Mouse (Mus musculus) cerebellum, adult 2 months (tissue): ENCODE measurements at regions not wholly inside any gene's neighbourhood (a gene's known extent, or its start where the extent isn't known, plus 50 kb on each side); places are given as distances from the start of the nearest gene placed in this dataset.

Experiments used
- DNase-seq, 2 experiments: peaks; one replicate each; pipeline ENCODE4 v3.0.0; 2021
- H3K27ac ChIP-seq: fragments of 200-500 bp; 2 replicates; pipeline ENCODE4 v1.5.1; 2012; ENCODE audit warnings: low read length, control low read depth, inconsistent platforms; ENCODE audit not compliant: insufficient read depth
- H3K27me3 ChIP-seq: fragments of 200-500 bp; 2 replicates; pipeline ENCODE4 v1.6.1; 2012; ENCODE audit warnings: inconsistent platforms, mild to moderate bottlenecking, low read length, moderate library complexity; ENCODE audit not compliant: control insufficient read depth, insufficient read depth
- H3K4me1 ChIP-seq: fragments of 200-500 bp; 2 replicates; pipeline ENCODE4 v1.6.1; 2011; ENCODE audit warnings: low read length; ENCODE audit not compliant: control insufficient read depth, insufficient read depth
- H3K4me3 ChIP-seq: fragments of 200-500 bp; replicated peaks from 2 replicates; pipeline ENCODE3; 2011; ENCODE audit warnings: mild to moderate bottlenecking, low read depth, low read length, control low read depth; ENCODE audit not compliant: insufficient read depth
- CTCF ChIP-seq: fragments of 200-500 bp; IDR thresholded peaks from 2 replicates; pipeline ENCODE4 v1.5.1; 2011; ENCODE audit warnings: low read depth, mild to moderate bottlenecking, control low read depth, low read length, moderate library complexity, borderline replicate concordance; ENCODE audit not compliant: insufficient read depth
- POLR2A ChIP-seq: fragments of 200-500 bp; IDR thresholded peaks from 2 replicates; pipeline ENCODE4 v1.6.1; 2011; ENCODE audit warnings: low read length, control low read depth, borderline replicate concordance; ENCODE audit not compliant: insufficient read depth
- WGBS: fragments of 180-500 bp; shearing (Covaris S2); methylation state at CpG from one replicate; pipeline ENCODE4 v1.1.7; 2018; 5-methylcytosine and 5-hydroxymethylcytosine counted together

DNA sequence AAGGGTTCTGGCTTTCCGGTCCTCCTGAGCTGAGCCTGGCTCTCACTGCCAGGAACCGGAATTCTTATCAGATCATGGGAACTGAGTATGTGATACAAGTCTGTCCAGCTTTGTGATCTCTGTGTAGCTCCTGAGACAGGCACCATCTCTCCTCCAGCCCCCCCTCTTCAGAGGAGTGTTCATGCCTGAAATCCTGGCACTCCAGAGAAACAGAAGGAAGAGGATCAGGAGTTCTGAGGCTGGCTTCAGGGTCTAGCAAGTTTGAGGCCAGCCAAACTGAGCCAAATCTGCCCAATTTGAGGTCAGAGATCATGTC, 435.4 kb downstream of the Zfp704 start:
- Histone ChIP-seq H3K4me1 (no peaks in the 10 kb centered on the region; the same call in 1 of the 2 replicates), H3K27ac (no peak overlapping the region), H3K27me3 (no peaks in the 10 kb centered on the region), H3K4me3 (no peak overlapping the region)
- TF ChIP-seq POLR2A = no peak
- no peak for TF ChIP-seq CTCF
- DNase-seq = no peak
- 8% methylated on average over 2 of the region's 2 CpGs for WGBS

DNA sequence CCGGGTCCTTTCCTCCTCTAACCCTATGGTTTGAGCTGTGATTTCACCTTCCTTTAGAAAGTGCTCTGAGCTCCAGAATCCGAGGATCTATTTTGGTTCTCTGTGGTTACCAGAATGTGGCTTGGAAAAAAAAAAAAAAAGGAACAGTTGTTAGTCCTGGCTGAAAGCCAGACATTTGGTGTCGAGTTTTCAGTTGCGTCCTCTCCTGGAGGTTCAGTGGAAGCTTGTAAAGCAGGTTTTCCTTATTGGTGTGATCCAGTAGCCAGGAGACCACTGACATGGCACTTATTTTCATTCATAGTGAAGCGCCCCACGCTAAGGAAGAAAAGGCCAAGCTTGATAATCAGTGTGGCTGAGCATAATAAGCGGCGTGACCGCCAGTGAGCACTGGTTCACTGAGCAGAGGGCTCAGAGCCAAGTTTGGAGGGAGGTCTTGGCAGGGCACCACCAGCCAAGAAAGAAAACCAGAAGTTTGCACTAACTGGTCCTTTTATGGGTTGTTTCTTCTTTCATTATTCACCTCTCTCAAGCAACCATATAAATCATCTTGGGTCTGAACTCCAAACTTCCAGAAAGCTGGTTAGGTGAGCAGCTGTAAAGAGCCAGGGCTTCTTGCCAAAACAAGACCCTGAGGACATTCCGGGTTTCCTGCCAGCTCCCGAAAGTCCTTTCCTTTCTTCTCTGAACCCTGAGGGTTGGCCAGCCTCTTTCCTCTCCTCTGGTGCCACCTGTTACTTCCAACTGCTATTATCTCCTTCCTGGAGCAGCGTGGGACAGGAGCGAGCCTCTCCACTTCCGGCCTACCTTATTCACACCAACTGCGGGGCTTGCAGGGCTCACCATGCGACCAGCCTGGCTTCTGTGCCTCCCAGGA, 436.0 kb downstream of the Zfp704 start:
- DNase-seq = peak; percentile 73 to 75
- TF ChIP-seq POLR2A (no peak), CTCF (no peak)
- Histone ChIP-seq H3K4me3 (no peak overlapping the region), H3K4me1 (no peaks in the 10 kb centered on the region; the same call in 1 of the 2 replicates), H3K27ac (no peak overlapping the region), H3K27me3 (no peaks in the 10 kb centered on the region)
- 2% methylated on average over 16 of the region's 16 CpGs for WGBS

DNA sequence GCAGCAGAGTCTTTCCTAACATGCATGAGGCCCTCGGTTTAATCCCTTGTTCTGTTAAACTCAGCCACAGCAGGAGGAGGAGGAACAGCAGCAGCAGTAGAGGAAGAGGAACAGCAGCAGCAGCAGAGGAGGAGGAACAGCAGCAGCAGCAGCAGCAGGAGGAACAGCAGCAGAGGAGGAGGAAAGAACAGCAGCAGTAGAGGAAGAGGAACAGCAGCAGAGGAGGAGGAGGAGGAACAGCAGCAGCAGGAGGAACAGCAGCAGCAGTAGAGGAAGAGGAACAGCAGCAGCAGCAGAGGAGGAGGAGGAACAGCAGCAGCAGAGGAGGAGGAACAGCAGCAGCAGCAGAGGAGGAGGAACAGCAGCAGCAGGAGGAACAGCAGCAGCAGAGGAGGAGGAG, 437.9 kb downstream of the Zfp704 start:
- Histone ChIP-seq H3K27me3 (no peaks in the 10 kb centered on the region), H3K4me3 (no peak overlapping the region), H3K27ac (no peak overlapping the region), H3K4me1 (no peaks in the 10 kb centered on the region; the same call in 1 of the 2 replicates)
- TF ChIP-seq POLR2A (no peak), CTCF (no peak)
- 46% methylated on average over 1 of the region's 1 CpGs for WGBS
- no peak for DNase-seq

DNA sequence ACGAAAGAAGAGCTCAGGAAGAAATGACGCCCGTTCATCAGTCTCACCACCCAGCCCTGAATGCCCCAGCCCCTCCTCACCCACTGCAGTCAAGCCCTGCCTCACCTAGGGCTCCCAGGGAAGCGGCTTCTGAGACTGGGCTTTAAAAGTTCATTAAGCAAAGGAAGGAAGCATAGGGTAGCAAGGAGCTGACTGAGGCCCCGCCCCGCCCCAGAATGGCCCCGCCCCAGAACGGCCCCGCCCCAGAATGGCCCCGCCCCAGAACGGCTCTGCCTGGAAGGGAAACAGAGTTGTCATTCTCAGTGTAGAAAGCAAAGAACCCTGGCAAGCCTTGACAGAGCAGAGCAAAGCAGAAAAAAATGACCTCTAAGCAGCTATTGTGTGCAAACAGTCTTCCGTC, 440.9 kb downstream of the Zfp704 start:
- H3K4me1 ChIP-seq = no peaks in the 10 kb centered on the region; the same call in 1 of the 2 replicates
- H3K4me3 ChIP-seq = no peak overlapping the region
- H3K27me3 ChIP-seq = no peaks in the 10 kb centered on the region
- TF ChIP-seq CTCF = no peak
- DNase-seq = no peak
- 75% methylated on average over 12 of the region's 12 CpGs for WGBS
- no peak overlapping the region for H3K27ac ChIP-seq

DNA sequence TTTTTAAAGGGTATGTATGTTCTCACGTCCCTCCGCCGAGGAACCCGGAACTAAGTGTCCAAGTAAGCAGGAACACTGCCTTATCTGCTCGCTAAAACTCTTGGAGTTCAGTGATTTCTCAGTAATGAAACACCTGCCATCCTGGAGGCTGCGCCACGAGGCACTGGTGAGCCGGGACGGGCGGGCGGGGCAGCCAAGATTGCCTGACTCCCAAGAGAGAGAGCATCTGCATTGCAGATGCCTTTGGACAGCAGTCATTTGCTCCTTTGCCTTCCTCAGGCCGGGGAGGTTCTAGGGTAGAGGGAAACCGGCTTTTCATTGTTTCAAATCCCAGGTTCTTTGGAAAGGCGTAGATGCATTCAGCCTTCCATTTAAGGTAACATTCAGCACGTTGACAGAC, 450.8 kb downstream of the Zfp704 start:
- DNase-seq = no peak
- TF ChIP-seq CTCF (no peak), POLR2A (no peak)
- Histone ChIP-seq H3K27me3 (no peaks in the 10 kb centered on the region), H3K27ac (no peak overlapping the region), H3K4me1 (peaks cover 2% of the 10 kb centered on the region; the same call in 1 of the 2 replicates), H3K4me3 (no peak overlapping the region)
- WGBS = 38% methylated on average over 15 of the region's 15 CpGs

DNA sequence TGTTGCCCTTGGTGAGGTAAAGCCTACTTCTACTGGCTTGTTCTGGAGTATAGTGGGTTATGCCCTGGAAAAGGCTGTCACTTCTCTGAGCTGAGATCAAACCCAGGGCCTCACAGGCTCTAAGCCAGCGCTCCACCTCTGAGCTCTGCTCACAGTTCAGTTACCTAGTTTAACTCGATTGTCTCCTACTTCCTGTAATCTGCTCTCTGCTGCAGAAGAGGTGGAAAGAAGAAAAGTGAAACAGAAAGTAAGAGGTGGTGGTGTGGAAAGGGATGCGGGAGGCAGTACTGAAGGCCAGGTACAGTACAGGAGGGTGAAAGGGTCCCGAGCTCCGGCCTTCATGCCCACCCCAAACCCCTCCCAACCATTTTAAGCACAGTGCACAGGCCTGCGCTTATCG, 455.7 kb downstream of the Zfp704 start:
- H3K27me3 ChIP-seq = no peaks in the 10 kb centered on the region
- H3K4me3 ChIP-seq = no peak overlapping the region
- DNase-seq = no peak
- WGBS = 83% methylated on average over 7 of the region's 7 CpGs
- H3K27ac ChIP-seq = no peak overlapping the region
- no peak for TF ChIP-seq POLR2A
- TF ChIP-seq CTCF = no peak
- H3K4me1 ChIP-seq = peaks cover 4% of the 10 kb centered on the region; the same call in 1 of the 2 replicates

DNA sequence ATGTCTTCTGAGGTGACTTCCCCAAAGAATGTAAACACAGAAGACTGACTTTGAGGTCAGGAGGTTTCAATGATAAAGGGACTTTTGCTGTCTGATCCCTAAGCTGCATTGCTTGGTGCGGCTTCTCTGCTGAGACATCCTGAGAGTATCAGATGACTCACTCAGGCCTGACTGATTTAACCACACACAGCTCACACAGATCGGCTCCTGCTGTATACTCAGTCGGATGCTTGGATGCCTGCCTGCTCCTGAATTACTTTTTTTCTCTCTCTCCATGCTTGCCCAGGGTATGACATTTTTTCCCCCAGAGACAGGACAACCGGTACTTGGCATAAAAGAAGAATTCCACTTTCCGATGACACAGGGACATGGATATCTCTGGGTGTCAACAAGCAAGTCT, 456.2 kb downstream of the Zfp704 start:
- TF ChIP-seq CTCF (no peak), POLR2A (no peak)
- Histone ChIP-seq H3K27ac (no peak overlapping the region), H3K27me3 (no peaks in the 10 kb centered on the region), H3K4me3 (no peak overlapping the region), H3K4me1 (peaks cover 4% of the 10 kb centered on the region; the same call in 1 of the 2 replicates)
- DNase-seq = peak; percentile 48 to 74
- WGBS = 13% methylated on average over 5 of the region's 5 CpGs

DNA sequence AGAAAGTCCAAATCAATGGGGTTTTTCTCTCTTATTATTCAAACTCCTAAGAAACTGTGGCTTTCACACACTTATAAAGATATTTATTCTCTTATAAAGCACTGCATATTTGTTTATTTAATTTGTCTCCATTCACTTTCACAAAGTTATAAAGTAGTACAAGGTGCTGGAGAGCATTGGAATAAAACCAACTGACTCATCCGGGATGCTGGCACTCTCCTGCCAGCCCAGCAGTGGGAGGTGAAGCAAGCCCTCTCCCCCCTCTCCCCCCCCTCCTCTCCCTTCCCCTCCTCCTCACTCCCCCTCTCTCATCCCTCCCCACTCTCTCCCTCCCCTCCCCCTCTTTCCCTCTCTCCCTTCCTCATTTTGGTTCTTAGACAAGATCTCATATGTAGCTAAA, 457.6 kb downstream of the Zfp704 start:
- Histone ChIP-seq H3K4me3 (no peak overlapping the region), H3K27me3 (no peaks in the 10 kb centered on the region), H3K4me1 (peaks cover 4% of the 10 kb centered on the region; the same call in 1 of the 2 replicates), H3K27ac (no peak overlapping the region)
- no peak for DNase-seq
- TF ChIP-seq POLR2A = no peak
- TF ChIP-seq CTCF = no peak
- 18% methylated on average over 1 of the region's 1 CpGs for WGBS
